Mouse (Mus musculus) cortical plate, adult 2 months (tissue): Measurements from ENCODE around the gene Mfsd12.

Experiments
- CTCF ChIP-seq: fragments of 200-500 bp; IDR thresholded peaks from 2 replicates; pipeline ENCODE4 v1.5.1; 2011; ENCODE audit warnings: mild to moderate bottlenecking, control low read depth, low read length; ENCODE audit not compliant: insufficient read depth; ENCODE audit errors: extremely low read depth
- POLR2A ChIP-seq: fragments of 200-500 bp; IDR thresholded peaks from 2 replicates; pipeline ENCODE4 v1.6.1; 2011; ENCODE audit warnings: mild to moderate bottlenecking, low read length, control low read depth; ENCODE audit not compliant: insufficient read depth; ENCODE audit errors: extremely low read depth

DNA sequence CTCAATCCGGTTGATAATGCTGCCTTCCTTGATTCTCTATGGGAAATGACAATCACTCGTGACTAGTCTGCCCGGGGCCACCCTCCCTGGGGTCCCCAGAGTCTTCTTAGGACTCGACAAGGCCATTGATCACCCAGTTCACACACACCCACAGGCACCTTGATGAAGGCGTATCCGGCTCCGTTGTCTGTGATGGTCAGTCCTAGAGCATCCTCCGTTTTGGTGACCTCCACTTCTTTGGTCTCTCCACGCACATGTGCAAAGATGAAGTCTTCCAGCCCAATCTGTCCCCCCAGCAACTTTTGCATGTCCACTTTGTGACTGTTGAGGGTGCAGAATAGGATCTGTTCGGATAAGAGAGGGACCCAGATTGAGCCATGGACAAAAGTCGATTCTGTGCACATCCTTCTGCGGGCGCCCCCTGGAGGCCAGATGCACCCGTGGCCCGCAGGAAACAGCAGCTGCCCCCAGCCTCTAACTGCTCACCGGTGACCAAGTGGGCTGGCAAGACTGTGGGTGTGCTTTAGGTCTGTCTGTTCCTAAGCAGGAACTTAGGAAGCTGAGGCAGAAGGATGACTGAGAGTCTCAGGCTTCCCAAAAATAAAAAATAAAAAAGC, 15.8 kb upstream of the Mfsd12 start:
- TF ChIP-seq POLR2A (no peak), CTCF (peak; percentile 35)
